Mouse (Mus musculus) liver, embryonic 11.5 days (tissue): ENCODE measurements around the gene Lrg1. TPM values are rescaled to one million over a fixed set of nuclear protein-coding genes. Genes with fewer than 3 reads are reported as not detected.

ENCODE experiments used
- ATAC-seq: fragments of 200-750 bp; cut with Nextera tagmentation; replicated peaks from 2 replicates; pipeline ENCODE4 v1.8.0; 2017; ENCODE audit warnings: moderate number of reproducible peaks, mild to moderate bottlenecking, moderate TSS enrichment, moderate library complexity; ENCODE audit not compliant: low FRiP score
- DNase-seq: peaks from one replicate; pipeline ENCODE4 v3.0.0-alpha.2; 2017; ENCODE audit warnings: low spot score
- H3K27ac ChIP-seq: fragments of 300-500 bp; sonication (generic); 2 replicates; pipeline ENCODE4 v1.5.1; 2014; ENCODE audit warnings: mild to moderate bottlenecking, low read depth, low read length, control low read depth
- H3K27me3 ChIP-seq: fragments of 300-500 bp; sonication (generic); replicated peaks from 2 replicates; pipeline ENCODE4 v1.6.1; 2014; ENCODE audit warnings: low read length, mixed read lengths; ENCODE audit not compliant: control insufficient read depth, insufficient read depth
- H3K36me3 ChIP-seq: fragments of 300-500 bp; sonication (generic); 2 replicates; pipeline ENCODE4 v1.6.1; 2014; ENCODE audit warnings: mild to moderate bottlenecking, low read length, moderate library complexity, mixed read lengths; ENCODE audit not compliant: control insufficient read depth, insufficient read depth
- H3K4me1 ChIP-seq: fragments of 300-500 bp; sonication (generic); replicated peaks from 2 replicates; pipeline ENCODE4 v1.6.1; 2014; ENCODE audit warnings: low read length, mixed read lengths; ENCODE audit not compliant: control insufficient read depth, insufficient read depth
- H3K4me2 ChIP-seq: fragments of 300-500 bp; sonication (generic); 2 replicates; pipeline ENCODE4 v1.6.1; 2014; ENCODE audit warnings: mild to moderate bottlenecking, control low read depth, moderate library complexity
- H3K4me3 ChIP-seq: fragments of 300-500 bp; sonication (generic); 2 replicates; pipeline ENCODE4 v1.5.1; 2014; ENCODE audit warnings: low read depth, low read length, control low read depth
- H3K9ac ChIP-seq: fragments of 300-500 bp; sonication (generic); 2 replicates; pipeline ENCODE4 v1.6.1; 2014; ENCODE audit warnings: low read depth, low read length, control low read depth
- H3K9me3 ChIP-seq: fragments of 300-500 bp; sonication (generic); 2 replicates; pipeline ENCODE4 v1.6.1; 2016; ENCODE audit warnings: low read length, inconsistent platforms, mixed read lengths; ENCODE audit not compliant: control insufficient read depth
- WGBS: fragments of 180-500 bp; shearing (Covaris S2); extraction: QIAGEN DNeasy Blood & Tissue Kit; methylation state at CpG from one replicate; pipeline ENCODE4 v1.1.7; 2014; 5-methylcytosine and 5-hydroxymethylcytosine counted together
- polyA plus RNA-seq: library from polyadenylated mRNA; unstranded; fragments of >200 nt; fragmentation: Nextera tagmentation; extraction: Ambion mirVana; gene quantifications from 2 replicates; pipeline ENCODE4 v1.2.1, GENCODE M21; 2014

Lrg1 gene
- polyA plus RNA-seq, 1 experiment from 2014 or later = 0.23 TPM

DNA sequence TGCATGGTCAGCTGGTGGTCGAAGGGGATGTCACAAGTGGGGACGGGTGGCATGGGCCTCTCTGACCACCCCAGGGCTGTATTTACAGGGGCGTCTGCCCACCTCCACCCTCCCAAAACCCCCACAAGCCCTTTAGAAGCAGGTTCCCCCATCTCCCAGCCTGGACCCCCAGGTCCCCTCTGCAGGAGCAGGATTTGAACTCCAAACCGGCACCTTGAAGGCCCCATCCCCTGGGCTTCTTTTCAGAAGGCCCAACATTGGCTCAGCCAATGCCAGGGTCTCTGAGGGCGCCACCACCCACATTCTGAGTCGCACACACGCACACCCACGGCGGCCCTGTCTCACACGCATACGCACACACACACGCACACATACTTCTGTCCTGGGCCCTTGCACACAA is 1.4 kb upstream of the Lrg1 start:
- Histone ChIP-seq H3K27me3 (peaks cover 69% of the 10 kb centered on the region), H3K4me1 (peaks cover 4% of the 10 kb centered on the region; the same call in 1 of the 2 replicates), H3K27ac (no peak overlapping the region), H3K4me2 (no peak overlapping the region), H3K4me3 (no peak overlapping the region), H3K36me3 (no peaks in the 10 kb centered on the region), H3K9me3 (peaks cover 7% of the 10 kb centered on the region), H3K9ac (no peak overlapping the region)
- DNase-seq (no peak), ATAC-seq (no peak)
- WGBS = 81% methylated on average over 12 of the region's 12 CpGs

GRCm38 (mm10) chr17:56119981-56120880 is 1.6 kb downstream of the Lrg1 start:
- Histone ChIP-seq H3K36me3 (no peaks in the 10 kb centered on the region), H3K9ac (no peak overlapping the region), H3K9me3 (peaks cover 7% of the 10 kb centered on the region), H3K4me3 (peak overlapping the region; percentile 14; the same call in 1 of the 2 replicates), H3K4me1 (peaks cover 10% of the 10 kb centered on the region; the same call in 1 of the 2 replicates), H3K4me2 (peak overlapping the region; percentile 8), H3K27me3 (peaks cover 79% of the 10 kb centered on the region), H3K27ac (no peak overlapping the region)
- 9% methylated on average over 66 of the region's 66 CpGs for WGBS
- DNase-seq (no peak), ATAC-seq (no peak)

DNA sequence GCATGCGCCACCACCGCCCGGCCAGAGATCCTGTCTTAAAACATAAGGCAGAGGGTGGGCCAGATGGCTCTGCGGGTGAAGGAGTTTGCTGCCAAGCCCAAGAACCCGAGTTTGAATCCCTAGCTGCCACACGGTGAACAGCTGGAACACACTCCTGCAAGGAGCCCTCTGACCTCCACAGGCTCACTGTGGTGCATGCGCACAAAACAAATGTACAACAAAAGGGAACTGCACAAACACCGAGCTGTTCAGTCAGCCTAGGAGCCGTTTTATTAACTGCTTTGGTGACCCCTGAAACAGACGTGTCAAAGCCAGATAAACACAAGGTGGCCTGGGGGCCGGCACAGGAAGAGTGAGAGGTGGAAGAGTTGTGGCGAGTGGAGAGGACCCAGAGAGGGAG is 2.4 kb downstream of the Lrg1 start:
- no peak for DNase-seq

DNA sequence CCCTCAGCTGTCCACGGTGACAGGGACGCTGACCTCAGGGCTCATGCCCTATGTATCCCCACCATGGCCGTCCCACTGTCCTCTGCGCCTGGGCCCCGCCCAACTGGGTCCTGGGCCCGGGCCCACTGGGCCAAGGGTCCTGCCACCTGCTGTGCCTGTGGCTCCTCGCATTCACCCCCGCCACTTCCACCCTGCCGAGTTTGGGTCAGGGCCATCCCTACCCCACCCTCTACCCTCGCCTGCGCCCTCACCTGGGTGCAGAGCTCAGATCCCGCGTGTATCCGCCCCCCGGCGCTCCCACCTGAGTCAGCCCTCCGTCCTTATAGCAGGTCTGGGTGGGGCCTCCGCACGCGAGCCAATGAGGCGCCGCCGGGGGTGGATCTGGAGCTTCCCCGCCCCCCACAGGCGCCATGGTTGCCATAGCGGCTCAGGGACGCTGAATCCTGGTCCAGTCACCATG is 4.5 kb downstream of the Lrg1 start, which contains the start of gene Plin5:
Plin5 (minus strand) TSS at position 346 of the 460 bp plus-strand sequence.
- Histone ChIP-seq H3K36me3 (no peaks in the 10 kb centered on the region), H3K4me3 (peak within 1 kb of the TSS; percentile 34), H3K9ac (no peak within 1 kb of the TSS), H3K27me3 (peaks cover 50% of the 10 kb centered on the region), H3K9me3 (peaks cover under 1% of the 10 kb centered on the region), H3K4me1 (peaks cover 10% of the 10 kb centered on the region; the same call in 1 of the 2 replicates), H3K4me2 (peak within 1 kb of the TSS; percentile 64), H3K27ac (no peak within 1 kb of the TSS)
- no peak for DNase-seq
- ATAC-seq = peak; percentile 58
- 2% methylated on average over 27 of the region's 27 CpGs for WGBS

More for the DNA sequence above, 2.4 kb downstream of the Lrg1 start:
- H3K36me3 ChIP-seq = no peaks in the 10 kb centered on the region
- no peak overlapping the region for H3K4me3 ChIP-seq
- 42% methylated on average over 12 of the region's 12 CpGs for WGBS
- H3K27me3 ChIP-seq = peaks cover 72% of the 10 kb centered on the region
- H3K4me1 ChIP-seq = peaks cover 10% of the 10 kb centered on the region; the same call in 1 of the 2 replicates
- H3K9me3 ChIP-seq = peaks cover 7% of the 10 kb centered on the region
- H3K4me2 ChIP-seq = no peak overlapping the region; the same call in 1 of the 2 replicates
- ATAC-seq = no peak
- H3K9ac ChIP-seq = no peak overlapping the region
- no peak overlapping the region for H3K27ac ChIP-seq

DNA sequence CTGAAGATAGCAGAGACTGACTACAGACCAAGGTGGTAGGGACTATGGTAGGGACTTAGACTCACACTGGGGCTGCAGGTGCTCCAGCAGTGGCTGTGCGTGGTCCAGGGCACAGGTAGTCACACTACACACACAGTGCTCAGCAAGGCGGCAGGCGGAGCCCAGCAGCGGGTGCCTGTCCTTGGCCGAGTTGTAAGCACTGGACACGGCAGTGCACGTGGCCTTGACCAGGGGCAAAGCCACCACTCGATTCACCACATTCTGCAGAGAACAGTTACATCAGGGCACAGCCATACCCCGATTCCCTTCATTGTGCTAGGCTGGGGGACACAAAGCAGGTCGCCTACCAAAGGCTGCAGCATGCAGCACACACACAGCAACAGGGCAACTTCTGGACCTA is 5.6 kb downstream of the Lrg1 start:
- Histone ChIP-seq H3K27me3 (peaks cover 39% of the 10 kb centered on the region), H3K27ac (no peak overlapping the region), H3K4me1 (peaks cover 10% of the 10 kb centered on the region; the same call in 1 of the 2 replicates), H3K4me2 (no peak overlapping the region; the same call in 1 of the 2 replicates), H3K36me3 (no peaks in the 10 kb centered on the region), H3K9ac (no peak overlapping the region), H3K9me3 (no peaks in the 10 kb centered on the region), H3K4me3 (no peak overlapping the region)
- ATAC-seq = no peak
- WGBS = 64% methylated on average over 10 of the region's 10 CpGs
- no peak for DNase-seq

DNA sequence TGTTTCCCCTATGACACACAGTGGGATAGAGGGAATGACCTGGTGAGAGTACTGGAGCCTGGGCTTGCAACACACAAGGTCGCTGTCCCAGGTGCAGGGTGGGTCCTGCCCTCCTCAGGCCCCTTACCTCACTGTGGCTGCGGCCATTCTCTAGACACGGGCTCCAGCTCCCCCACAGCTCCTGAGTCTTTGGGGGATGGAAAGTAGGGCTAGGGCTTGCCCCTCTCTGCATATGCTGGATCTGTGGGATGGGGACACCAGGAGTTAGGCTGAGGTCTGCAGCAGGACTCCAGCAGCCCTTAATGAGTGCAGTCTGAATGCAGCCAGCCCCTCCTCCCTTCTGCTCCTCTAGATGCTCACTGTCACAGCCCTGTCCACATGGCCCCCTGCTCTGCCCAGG is 9.1 kb downstream of the Lrg1 start:
- DNase-seq (no peak), ATAC-seq (no peak)
- WGBS = 63% methylated on average over 3 of the region's 3 CpGs
- Histone ChIP-seq H3K27ac (no peak overlapping the region), H3K9me3 (no peaks in the 10 kb centered on the region), H3K4me1 (peaks cover 6% of the 10 kb centered on the region; the same call in 1 of the 2 replicates), H3K9ac (no peak overlapping the region), H3K4me3 (no peak overlapping the region), H3K27me3 (peaks cover 9% of the 10 kb centered on the region; the same call in 1 of the 2 replicates), H3K4me2 (no peak overlapping the region), H3K36me3 (no peaks in the 10 kb centered on the region)

- DNase-seq (peak; percentile 55), ATAC-seq (peak; percentile 27; the same call in 1 of the 2 replicates)
- H3K4me1 ChIP-seq = no peaks in the 10 kb centered on the region
- H3K36me3 ChIP-seq = no peaks in the 10 kb centered on the region
- no peaks in the 10 kb centered on the region for H3K9me3 ChIP-seq
- no peak overlapping the region for H3K27ac ChIP-seq
- H3K9ac ChIP-seq = no peak overlapping the region
- 43% methylated on average over 5 of the region's 5 CpGs for WGBS
- H3K4me2 ChIP-seq = no peak overlapping the region
- peaks cover 3% of the 10 kb centered on the region; the same call in 1 of the 2 replicates for H3K27me3 ChIP-seq
- H3K4me3 ChIP-seq = no peak overlapping the region
These were observed 9.9 kb downstream of the Lrg1 start for GRCm38 (mm10) chr17:56111864-56112263.

DNA sequence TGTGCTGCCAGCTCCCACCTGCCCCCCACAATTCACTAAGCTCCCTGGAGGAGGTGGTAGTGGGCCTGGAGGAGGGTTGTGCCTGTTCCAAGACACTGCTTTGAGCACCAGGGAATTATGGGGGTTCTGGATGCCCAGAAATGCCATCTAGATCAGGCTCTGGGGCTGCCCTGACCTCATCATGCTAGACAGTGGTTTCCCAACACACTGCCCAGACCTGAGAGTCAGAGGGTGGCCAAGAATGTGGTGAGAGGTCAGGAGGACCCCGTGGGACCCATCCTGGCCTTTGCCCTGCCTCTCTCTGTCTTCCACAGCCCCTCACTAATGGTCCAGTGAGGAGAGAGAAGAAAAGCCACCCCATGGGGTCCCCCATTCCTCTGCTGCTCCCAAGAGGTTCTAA is 10.8 kb downstream of the Lrg1 start:
- Histone ChIP-seq H3K36me3 (no peaks in the 10 kb centered on the region), H3K9ac (no peak overlapping the region), H3K27ac (no peak overlapping the region), H3K4me2 (no peak overlapping the region), H3K9me3 (no peaks in the 10 kb centered on the region), H3K4me3 (no peak overlapping the region), H3K4me1 (no peaks in the 10 kb centered on the region), H3K27me3 (peaks cover under 1% of the 10 kb centered on the region; the same call in 1 of the 2 replicates)
- ATAC-seq = no peak
- WGBS = 70% methylated on average over 1 of the region's 1 CpGs
- no peak for DNase-seq
